Mouse (Mus musculus) spleen, adult 2 months (tissue): ENCODE measurements around the gene Krtap4-8.

ENCODE experiments used
- CTCF ChIP-seq: fragments of 200-500 bp; IDR thresholded peaks from 2 replicates; pipeline ENCODE4 v1.5.1; 2011; ENCODE audit warnings: mild to moderate bottlenecking, inconsistent platforms; ENCODE audit not compliant: insufficient read depth, insufficient read length, insufficient replicate concordance; ENCODE audit errors: extremely low read depth
- POLR2A ChIP-seq: fragments of 200-500 bp; IDR thresholded peaks from 2 replicates; pipeline ENCODE4 v1.6.1; 2011; ENCODE audit warnings: low read depth, low read length, inconsistent platforms

DNA sequence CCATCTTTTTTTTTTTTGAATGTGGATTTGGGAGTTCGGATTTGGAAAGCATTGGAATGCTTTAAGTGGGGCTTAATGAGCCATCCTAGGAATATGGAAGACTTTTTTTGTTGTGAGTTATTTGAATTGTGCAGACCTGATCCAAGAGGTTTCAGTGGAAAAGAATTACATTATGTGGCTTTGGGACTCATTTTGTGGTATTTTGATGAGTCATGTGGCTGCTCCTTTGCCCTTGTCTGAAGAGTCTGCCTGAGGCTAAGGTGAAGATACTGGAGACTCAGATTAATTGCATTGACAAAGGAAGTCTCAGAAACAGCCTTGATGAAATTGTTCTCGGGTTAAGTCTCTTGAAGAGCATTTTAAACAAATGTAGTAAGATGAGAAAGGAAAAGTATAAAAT is 12.1 kb downstream of the Krtap4-8 start:
- no peak for TF ChIP-seq CTCF
- no peak for TF ChIP-seq POLR2A
